Mouse (Mus musculus) activated CD4-positive, CD25-positive, alpha-beta regulatory T cell, adult 4 months (primary cell): ENCODE measurements around the gene E130218I03Rik. TPM values are rescaled to one million over a fixed set of nuclear protein-coding genes. Genes with fewer than 3 reads are reported as not detected.
"Not testable (repeated sequence)": the region's sequence is repeated elsewhere in the genome, so short reads cannot be mapped to it uniquely, and the experiment has no call there.

Source experiments
- ATAC-seq: one replicate; pipeline ENCODE4 v1.8.0; 2017
- polyA plus RNA-seq, 2 experiments: library from polyadenylated mRNA; unstranded; fragments of 100-300 nt; shearing (Covaris generic); gene quantifications; one replicate each; pipeline ENCODE4 v1.2.1; 2017

Gene E130218I03Rik
- polyA plus RNA-seq, 2 experiments from 2014 or later = 0.37 to 6.4 TPM

DNA sequence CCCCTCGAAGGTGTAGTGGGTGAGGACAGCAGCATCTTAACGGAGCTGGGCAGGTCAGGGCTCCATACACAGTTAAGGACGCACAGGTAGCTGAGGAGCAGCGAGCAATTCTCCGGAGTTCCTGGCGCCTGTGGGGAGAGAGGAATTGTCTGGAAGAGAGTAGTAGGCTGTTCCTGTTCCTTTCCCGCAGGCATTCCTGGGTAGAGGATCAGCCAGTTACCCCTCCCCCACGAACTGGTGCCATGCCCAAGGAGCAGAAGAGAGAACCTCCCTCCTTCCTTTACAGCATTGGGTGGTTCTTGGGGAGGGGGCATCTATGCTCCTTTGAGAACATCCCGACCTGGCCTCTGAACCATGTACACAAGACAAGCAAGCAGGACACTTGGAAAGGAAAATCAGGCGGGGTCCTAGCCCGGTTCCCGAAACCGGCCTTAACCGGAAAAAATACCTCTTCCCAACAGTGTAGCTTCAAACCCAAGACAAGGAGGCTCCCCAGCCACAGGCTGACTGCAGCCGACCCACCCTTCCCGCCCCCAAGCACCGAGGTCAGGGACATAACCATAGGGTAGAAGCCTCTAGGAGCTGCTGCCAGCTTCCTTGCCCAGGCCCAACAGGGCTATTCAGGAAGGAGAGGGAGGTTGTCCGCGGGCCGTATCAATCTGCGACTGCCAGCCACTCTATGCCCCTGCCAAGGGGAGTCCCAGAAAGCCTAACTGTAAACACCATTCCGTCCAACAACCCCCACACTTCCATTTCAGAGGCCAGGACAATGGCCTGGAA is 8.9 kb downstream of the E130218I03Rik start:
- no peak for ATAC-seq

DNA sequence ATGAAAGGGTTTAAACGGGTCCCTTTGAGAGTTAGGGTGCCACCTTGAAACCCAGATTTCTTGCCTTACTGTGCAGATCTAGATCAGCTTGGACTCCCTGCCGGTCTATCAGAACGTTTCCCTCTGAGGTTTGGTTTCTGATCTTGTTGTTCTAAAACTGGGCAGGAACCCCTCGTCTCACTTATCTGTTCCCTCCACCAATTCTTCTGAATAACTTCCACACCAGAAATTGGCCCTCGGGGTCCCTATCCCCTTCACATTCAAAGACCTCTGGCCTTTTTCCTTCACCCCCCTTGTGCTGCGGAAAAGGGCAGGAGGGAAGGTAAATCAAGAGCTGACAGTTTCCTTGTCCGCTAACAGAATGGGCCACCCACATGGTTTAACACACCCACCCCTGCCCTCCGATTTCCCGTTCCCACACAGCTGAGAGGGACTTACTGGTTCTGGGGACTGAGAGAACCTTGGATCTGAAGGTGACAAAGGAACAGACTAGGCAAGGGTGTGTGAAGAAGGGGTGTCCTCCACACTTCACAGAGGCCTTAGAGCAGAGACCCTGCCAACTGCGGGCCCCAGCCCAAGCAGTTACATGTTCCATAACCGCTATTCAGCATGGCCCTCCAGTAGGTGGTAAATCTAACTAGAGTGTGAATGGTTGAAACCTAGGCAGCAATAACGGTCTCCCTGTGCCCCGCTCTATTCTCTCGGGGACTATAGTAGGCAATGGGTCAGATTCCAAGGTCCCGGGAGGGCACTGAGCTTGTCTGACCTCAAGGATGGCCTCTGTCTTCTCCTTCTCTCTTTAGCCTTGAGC is 9.7 kb downstream of the E130218I03Rik start:
- ATAC-seq = no peak

DNA sequence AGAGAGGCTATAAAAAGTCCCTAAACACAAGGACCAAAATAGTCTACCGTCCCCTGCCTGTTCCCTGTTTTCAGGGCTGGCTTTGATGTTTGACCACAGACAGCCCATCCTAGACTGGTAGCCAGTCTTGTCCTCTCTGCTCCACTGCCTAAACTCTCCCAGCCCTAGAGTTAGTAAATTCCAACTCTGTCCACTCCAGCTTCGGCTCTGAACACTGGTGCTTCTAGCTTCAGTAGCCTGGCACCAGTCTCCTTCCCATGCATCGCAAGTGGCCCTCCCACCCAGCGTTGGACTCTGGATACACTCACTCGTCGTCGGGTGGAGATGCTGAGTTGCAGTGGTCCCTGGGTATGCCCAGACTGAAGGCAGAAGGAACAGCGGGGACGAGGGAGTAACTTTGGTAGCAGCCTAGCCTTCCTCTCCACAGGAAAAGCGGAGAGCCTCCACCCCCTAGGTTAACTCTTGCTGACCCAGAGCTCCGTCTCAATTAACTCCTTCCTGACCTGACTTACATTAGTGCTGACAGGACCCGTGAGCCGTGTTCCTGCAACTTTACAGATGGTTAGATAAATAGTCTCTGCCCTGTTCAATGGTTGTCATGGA is 10.4 kb downstream of the E130218I03Rik start, which contains the start of gene Grrp1:
Grrp1 (minus strand) TSS at position 385 of the 603 bp plus-strand sequence.
- no peak for ATAC-seq

DNA sequence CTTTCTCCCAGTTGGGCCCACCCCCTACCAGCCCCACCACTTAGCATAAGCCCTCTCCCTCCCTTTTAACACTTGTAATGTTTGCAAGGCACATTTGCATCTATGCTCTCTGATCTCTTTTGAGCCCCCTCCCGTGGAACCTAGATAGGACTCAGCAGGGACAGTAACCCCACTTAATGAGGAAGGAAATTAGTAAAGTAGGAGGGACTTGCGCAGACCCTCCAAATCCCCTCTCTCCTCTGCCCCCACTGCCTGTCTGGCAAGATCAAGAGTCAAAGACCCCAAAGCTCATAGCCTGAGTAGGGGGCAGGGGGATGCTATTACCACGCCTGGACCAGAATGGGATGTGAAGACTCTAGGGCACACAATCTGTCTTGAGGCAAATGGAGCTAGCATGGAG is 11.4 kb downstream of the E130218I03Rik start:
- ATAC-seq = no peak

- no peak for ATAC-seq
Measured at GRCm38 (mm10) chr4:134255854-134256253, 12.4 kb downstream of the E130218I03Rik start.

GRCm38 (mm10) chr4:134256407-134257197 is 13.1 kb downstream of the E130218I03Rik start:
- no peak for ATAC-seq

DNA sequence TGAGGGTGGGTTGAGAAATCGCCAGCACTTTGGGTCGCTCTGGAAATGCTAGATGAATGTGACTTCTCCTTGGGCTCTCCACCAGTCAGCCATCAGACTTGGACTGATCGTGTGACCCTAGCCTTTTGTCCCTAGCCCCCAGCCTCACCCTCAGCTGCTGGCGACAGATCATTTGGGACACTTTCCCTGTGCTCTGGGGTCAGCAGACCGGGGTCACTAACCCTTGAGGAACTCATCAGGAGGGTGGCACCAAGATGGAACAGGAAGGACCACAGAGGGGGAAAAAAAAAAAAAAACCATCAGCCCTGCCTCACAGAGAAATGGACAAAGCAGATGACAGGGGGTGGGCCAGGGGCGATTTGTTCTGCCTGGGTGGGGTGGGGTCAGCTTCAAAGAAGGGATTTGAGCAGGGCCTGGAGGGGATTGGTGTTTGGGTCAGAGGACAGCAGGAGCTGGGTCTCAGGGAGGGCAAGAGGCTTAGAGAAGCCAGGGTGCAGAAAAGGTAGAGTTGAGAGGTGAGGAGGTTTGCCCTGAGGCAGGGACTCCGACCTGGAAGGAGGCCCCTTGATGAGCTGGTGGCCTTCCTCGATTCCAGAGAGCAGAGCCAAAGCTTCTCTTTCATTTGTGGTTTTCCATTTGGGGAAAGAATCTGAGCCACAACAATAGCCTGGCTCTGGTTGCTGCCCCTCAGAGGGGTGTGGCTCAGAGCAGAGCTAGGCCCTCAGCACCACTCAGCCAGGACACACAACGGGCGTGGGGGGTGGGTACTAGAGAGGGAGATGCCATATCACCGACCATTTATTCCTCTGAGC is 13.9 kb downstream of the E130218I03Rik start:
- no peak for ATAC-seq

DNA sequence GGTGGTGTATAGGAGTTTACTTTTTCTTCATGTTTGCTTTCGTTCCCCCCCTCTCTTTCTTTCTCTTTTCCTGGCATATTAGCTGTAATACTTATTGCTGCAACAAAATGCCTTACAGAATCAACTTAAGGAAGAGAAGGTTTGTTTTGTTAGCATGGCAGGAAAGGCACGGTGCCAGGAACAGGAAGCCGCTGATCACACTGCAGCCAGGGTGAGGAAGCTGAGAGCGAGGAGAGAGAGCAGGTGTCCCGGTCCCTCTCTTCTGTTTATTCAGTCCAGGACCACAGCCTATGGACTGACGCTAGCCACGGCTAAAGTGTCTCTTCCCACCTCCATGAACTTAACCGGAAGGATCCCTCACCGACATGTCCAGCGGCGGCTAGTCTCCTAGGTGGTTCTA is 14.9 kb downstream of the E130218I03Rik start:
- no peak for ATAC-seq

- no peak for ATAC-seq
Measured at GRCm38 (mm10) chr4:134263191-134263590, 19.7 kb downstream of the E130218I03Rik start.

GRCm38 (mm10) chr4:134265860-134266585 is 22.6 kb downstream of the E130218I03Rik start:
- no peak for ATAC-seq

DNA sequence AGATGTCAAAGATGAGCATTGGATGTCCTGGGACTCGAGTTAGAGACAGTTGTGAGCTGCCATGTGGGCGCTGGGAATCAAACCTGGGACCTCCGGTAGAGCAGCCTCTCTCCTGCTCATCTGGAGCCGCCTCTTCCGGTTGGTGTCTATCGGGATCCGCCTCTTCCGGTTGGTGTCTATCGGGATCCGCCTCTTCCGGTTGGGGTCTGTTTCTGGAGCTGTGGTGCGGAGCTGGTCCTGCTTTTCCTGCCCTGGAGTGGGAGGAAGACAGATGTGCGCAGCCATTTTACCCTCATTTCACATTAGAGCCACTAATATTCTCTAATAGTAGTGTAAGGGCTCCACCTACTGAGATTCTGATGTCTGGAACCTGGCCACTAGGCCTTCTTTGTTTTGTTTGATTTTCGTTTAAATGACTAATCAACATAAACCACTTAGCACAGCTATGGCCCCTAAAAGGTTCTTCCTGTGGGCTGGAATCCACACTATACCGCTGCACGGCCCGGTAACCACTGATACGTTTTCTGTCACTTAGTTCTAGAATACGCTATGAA is 24.7 kb downstream of the E130218I03Rik start:
- no peak for ATAC-seq

- ATAC-seq = not testable (repeated sequence)
Measured at GRCm38 (mm10) chr4:134269622-134270021, 26.2 kb downstream of the E130218I03Rik start.

- ATAC-seq = no peak
Measured at GRCm38 (mm10) chr4:134271979-134272378, 28.5 kb downstream of the E130218I03Rik start.

GRCm38 (mm10) chr4:134272731-134273416 is 29.4 kb downstream of the E130218I03Rik start:
- no peak for ATAC-seq

- peak; percentile 98 for ATAC-seq
Measured at GRCm38 (mm10) chr4:134273417-134274345, 30.2 kb downstream of the E130218I03Rik start.

GRCm38 (mm10) chr4:134284942-134285341 is 41.5 kb downstream of the E130218I03Rik start:
- no peak for ATAC-seq

DNA sequence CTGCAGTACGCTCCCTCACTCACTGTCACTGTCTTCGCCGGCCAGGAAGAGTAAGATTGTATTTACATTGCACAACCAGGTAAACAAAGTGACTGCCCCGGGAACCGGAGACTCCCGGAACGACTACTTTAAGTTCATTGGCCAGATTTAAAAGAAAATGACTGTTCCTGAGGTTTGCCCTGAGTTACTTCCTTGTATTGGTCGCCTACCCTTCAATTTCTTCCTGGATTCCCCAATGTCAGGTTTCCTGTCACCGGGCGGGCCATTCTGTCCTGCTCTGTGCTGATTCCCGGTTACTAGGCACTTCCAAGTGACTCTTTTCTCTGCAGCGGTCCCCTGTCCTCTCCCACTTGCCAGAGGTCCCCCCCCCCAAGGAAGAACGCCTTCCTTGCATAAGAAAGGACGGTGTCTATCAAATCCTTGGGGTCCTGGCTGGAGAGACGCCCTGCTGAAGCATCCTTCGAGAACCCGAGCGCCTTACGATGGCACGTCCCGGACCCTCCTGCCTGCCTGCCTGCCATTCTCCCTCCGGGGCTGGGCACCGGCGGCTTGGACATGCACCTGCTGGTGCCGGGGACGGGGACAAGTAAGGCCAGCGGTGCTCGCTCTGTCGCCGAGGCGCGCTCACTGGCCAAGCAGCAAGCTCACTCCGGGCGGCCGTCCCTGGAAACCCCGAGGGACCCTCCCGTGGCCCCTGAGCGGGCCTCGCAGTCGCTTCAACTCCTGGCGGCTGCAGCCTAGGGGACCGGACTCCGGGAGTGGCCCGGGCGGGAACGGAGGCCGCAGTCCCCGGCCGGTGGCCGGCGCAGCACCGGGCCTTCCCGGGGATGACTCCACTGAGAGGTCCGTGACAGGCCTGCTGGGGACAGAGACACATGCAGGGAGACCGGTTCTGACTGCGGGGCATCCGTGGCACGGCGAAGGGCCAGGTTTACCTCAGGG is 43.0 kb downstream of the E130218I03Rik start:
- ATAC-seq = no peak
